In the genomic region with DNA sequence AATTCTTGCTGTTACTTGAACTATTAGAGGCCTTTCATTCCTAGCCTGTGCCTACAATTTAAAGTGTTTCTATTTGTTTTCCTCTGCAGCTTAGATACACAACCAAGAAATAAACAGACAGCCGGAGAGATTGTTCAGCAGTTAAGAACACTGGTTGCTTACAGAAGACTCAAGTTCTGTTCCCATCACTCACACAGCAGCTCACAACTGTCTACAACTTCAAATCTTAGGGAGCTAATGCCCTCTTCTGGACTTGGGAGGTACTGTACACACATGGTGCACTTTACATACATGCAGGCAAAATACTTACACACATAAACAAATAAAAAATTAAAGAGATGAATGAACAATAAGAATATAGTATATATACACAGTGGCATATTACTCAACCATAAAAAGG, we compare ENCODE assay signal across 20 mouse cellular contexts. TPM values are rescaled to one million over a fixed set of nuclear protein-coding genes. Genes with fewer than 3 reads are reported as not detected.
DNase-seq lines count a peak whose midpoint lies in the region; ATAC-seq and TF ChIP-seq lines count a peak whose summit lies in the region.
"Had no signal": no experiment of that assay in that cellular context is flagged by ENCODE, and none has a peak within 500 bp of the region (broad histone marks: within the 10 kb centered on the region; RNA-seq: fewer than 3 reads in every experiment).

No protein-coding gene starts in this region.

- no peak overlapping the region for H3K27ac ChIP-seq in kidney, postnatal 0 days
- no peak overlapping the region for H3K27ac ChIP-seq in midbrain, embryonic 11.5 days (ENCODE audit: low read depth, low read length)
- no peak overlapping the region for H3K27ac ChIP-seq in midbrain, embryonic 15.5 days
- H3K27ac ChIP-seq: embryonic facial prominence, embryonic 12.5 days; hindbrain, embryonic 12.5 days; kidney, embryonic 15.5 days; limb, embryonic 15.5 days; lung, embryonic 15.5 days; midbrain, embryonic 13.5 days; neural tube, embryonic 13.5 days had no signal

- no peak overlapping the region for H3K9ac ChIP-seq in kidney, postnatal 0 days (ENCODE audit: low read depth, low read length)
- no peak overlapping the region for H3K9ac ChIP-seq in midbrain, embryonic 11.5 days (ENCODE audit: low read length)
- no peak overlapping the region for H3K9ac ChIP-seq in midbrain, embryonic 15.5 days
- H3K9ac ChIP-seq: embryonic facial prominence, embryonic 12.5 days; hindbrain, embryonic 12.5 days; kidney, embryonic 15.5 days; limb, embryonic 15.5 days; lung, embryonic 15.5 days; midbrain, embryonic 13.5 days; neural tube, embryonic 13.5 days had no signal

- 90% methylated on average over 1 of the region's 1 CpGs for WGBS in kidney, postnatal 0 days
- WGBS in midbrain, embryonic 11.5 days, result 100% methylated on average over 1 of the region's 1 CpGs
- 95% methylated on average over 1 of the region's 1 CpGs for WGBS in midbrain, embryonic 15.5 days

- H3K27me3 ChIP-seq in kidney, postnatal 0 days (ENCODE audit: insufficient read depth, low read length), result no peaks in the 10 kb centered on the region
- no peaks in the 10 kb centered on the region for H3K27me3 ChIP-seq in midbrain, embryonic 11.5 days (ENCODE audit: control insufficient read depth, insufficient read depth, low read length)
- no peaks in the 10 kb centered on the region for H3K27me3 ChIP-seq in midbrain, embryonic 15.5 days (replicated peaks)
- H3K27me3 ChIP-seq: embryonic facial prominence, embryonic 12.5 days; hindbrain, embryonic 12.5 days; kidney, embryonic 15.5 days; limb, embryonic 15.5 days; lung, embryonic 15.5 days; midbrain, embryonic 13.5 days; neural tube, embryonic 13.5 days had no signal

- no peaks in the 10 kb centered on the region for H3K9me3 ChIP-seq in kidney, postnatal 0 days (replicated peaks; ENCODE audit: low read length)
- H3K9me3 ChIP-seq in midbrain, embryonic 11.5 days (ENCODE audit: control insufficient read depth, low read length), result no peaks in the 10 kb centered on the region
- H3K9me3 ChIP-seq in midbrain, embryonic 15.5 days, result no peaks in the 10 kb centered on the region
- H3K9me3 ChIP-seq: embryonic facial prominence, embryonic 12.5 days; hindbrain, embryonic 12.5 days; kidney, embryonic 15.5 days; limb, embryonic 15.5 days; lung, embryonic 15.5 days; midbrain, embryonic 13.5 days; neural tube, embryonic 13.5 days had no signal

- peak; percentile 22; the same call in 1 of the 2 replicates for TF ChIP-seq CTCF in kidney, postnatal 0 days (IDR thresholded peaks at IDR 0.05; ENCODE audit: low read depth)

- no peaks in the 10 kb centered on the region for H3K4me1 ChIP-seq in kidney, postnatal 0 days (replicated peaks; ENCODE audit: insufficient read depth, low read length)
- H3K4me1 ChIP-seq in midbrain, embryonic 11.5 days (ENCODE audit: control insufficient read depth, insufficient read depth, low read length), result no peaks in the 10 kb centered on the region
- no peaks in the 10 kb centered on the region for H3K4me1 ChIP-seq in midbrain, embryonic 15.5 days
- H3K4me1 ChIP-seq: embryonic facial prominence, embryonic 12.5 days; hindbrain, embryonic 12.5 days; kidney, embryonic 15.5 days; limb, embryonic 15.5 days; lung, embryonic 15.5 days; midbrain, embryonic 13.5 days had no signal

- no peaks in the 10 kb centered on the region for H3K36me3 ChIP-seq in kidney, postnatal 0 days (ENCODE audit: insufficient read depth, low read length)
- no peaks in the 10 kb centered on the region for H3K36me3 ChIP-seq in midbrain, embryonic 11.5 days (ENCODE audit: control insufficient read depth, insufficient read depth, low read length)
- no peaks in the 10 kb centered on the region for H3K36me3 ChIP-seq in midbrain, embryonic 15.5 days (replicated peaks)
- H3K36me3 ChIP-seq: embryonic facial prominence, embryonic 12.5 days; hindbrain, embryonic 12.5 days; kidney, embryonic 15.5 days; limb, embryonic 15.5 days; lung, embryonic 15.5 days; midbrain, embryonic 13.5 days; neural tube, embryonic 13.5 days had no signal

- H3K4me2 ChIP-seq in kidney, postnatal 0 days (ENCODE audit: low read length), result no peak overlapping the region
- no peak overlapping the region for H3K4me2 ChIP-seq in midbrain, embryonic 11.5 days
- no peak overlapping the region for H3K4me2 ChIP-seq in midbrain, embryonic 15.5 days
- H3K4me2 ChIP-seq: embryonic facial prominence, embryonic 12.5 days; hindbrain, embryonic 12.5 days; kidney, embryonic 15.5 days; limb, embryonic 15.5 days; lung, embryonic 15.5 days; midbrain, embryonic 13.5 days; neural tube, embryonic 13.5 days had no signal

- no peak for DNase-seq in kidney, postnatal 0 days (ENCODE audit: low spot score)
- no peak for DNase-seq in kidney, adult 11 months
- peak; percentile 53 for DNase-seq in midbrain, embryonic 11.5 days (ENCODE audit: low spot score, missing footprints)
- peak; percentile 43 for DNase-seq in R1 (ENCODE audit: low read depth, low spot score)
- DNase-seq in ovary, postnatal 10 days (ENCODE audit: low spot score), result no peak
- no peak for DNase-seq in ovary, postnatal 36 days (ENCODE audit: low spot score)
- DNase-seq: adrenal gland, postnatal 10 days; cerebellum, postnatal 10 days; gastrocnemius, postnatal 36 days; thymus, adult 18-20 months had no signal

- H3K4me3 ChIP-seq in kidney, postnatal 0 days (replicated peaks; ENCODE audit: low read depth, low read length), result no peak overlapping the region
- no peak overlapping the region for H3K4me3 ChIP-seq in midbrain, embryonic 11.5 days (ENCODE audit: low read depth, low read length)
- no peak overlapping the region for H3K4me3 ChIP-seq in midbrain, embryonic 15.5 days
- H3K4me3 ChIP-seq: embryonic facial prominence, embryonic 12.5 days; erythroblast, embryonic 14.5 days; hindbrain, embryonic 12.5 days; kidney, embryonic 15.5 days; limb, embryonic 15.5 days; lung, embryonic 15.5 days; midbrain, embryonic 13.5 days; neural tube, embryonic 13.5 days had no signal

- ATAC-seq in kidney, postnatal 0 days (replicated peaks; ENCODE audit: low FRiP score, low read depth), result no peak
- ATAC-seq in midbrain, embryonic 11.5 days (ENCODE audit: low FRiP score), result no peak
- ATAC-seq in midbrain, embryonic 15.5 days (replicated peaks), result no peak
- ATAC-seq: forebrain, embryonic 14.5 days; midbrain, embryonic 13.5 days had no signal

RNA-seq across cellular contexts. Expression of gene Slmap, which starts 39.7 kb away (rescaled TPM):
- 22.9 and 24.3 TPM in 2 replicates for polyA plus RNA-seq in kidney, postnatal 0 days (2015; fragmentation: Nextera tagmentation; extraction: Ambion mirVana)
- 21.3 and 24.8 TPM in 2 replicates for polyA plus RNA-seq in midbrain, embryonic 11.5 days (2014; fragmentation: Nextera tagmentation; extraction: Ambion mirVana)
- 12.6 and 13.1 TPM in 2 replicates for polyA plus RNA-seq in midbrain, embryonic 15.5 days (2015; fragmentation: Nextera tagmentation; extraction: Ambion mirVana)

Comparison
In these comparisons a context has a peak if more than half of its experiments do, and no peak if none do; other contexts are left out.
1. DNase-seq: peak in midbrain, embryonic 11.5 days (single experiment) and R1 (single experiment); none in kidney, postnatal 0 days (single experiment), kidney, adult 11 months (single experiment), ovary, postnatal 10 days (single experiment) and ovary, postnatal 36 days (single experiment).